Mouse (Mus musculus): ENCODE measurements around the gene Akap13. TPM values are rescaled to one million over a fixed set of nuclear protein-coding genes. Genes with fewer than 3 reads are reported as not detected.
"Not testable (repeated sequence)": the region's sequence is repeated elsewhere in the genome, so short reads cannot be mapped to it uniquely, and the experiment has no call there.

The Akap13 gene
- polyA plus RNA-seq, 1 experiment from 2014 or later = 52.9 TPM

- ATAC-seq (0 out of 2 replicates have a peak, but pooled peaks have one; percentile 5), DNase-seq (ENCODE audit: low spot score) (no peak)
- TF ChIP-seq EP300 (IDR thresholded peaks at IDR 0.05) (no peak), CTCF (IDR thresholded peaks at IDR 0.05) (no peak)
- Histone ChIP-seq H3K27ac (ENCODE audit: low read length) (no peak overlapping the region), H3K36me3 (ENCODE audit: insufficient read depth, low read length) (peaks cover 16% of the 10 kb centered on the region), H3K27me3 (replicated peaks; ENCODE audit: insufficient read depth, low read length) (no peaks in the 10 kb centered on the region), H3K4me2 (replicated peaks; ENCODE audit: low read depth, low read length) (no peak overlapping the region), H3K4me1 (ENCODE audit: insufficient read depth, low read depth, low read length) (no peaks in the 10 kb centered on the region), H3K4me3 (ENCODE audit: low read depth, low read length) (no peak overlapping the region), H3K9ac (replicated peaks; ENCODE audit: low read depth) (no peak overlapping the region), H3K9me3 (ENCODE audit: low read length) (no peaks in the 10 kb centered on the region)
- 66% methylated on average over 8 of the region's 8 CpGs for WGBS
Measured at GRCm38 (mm10) chr7:75754587-75755499, 299.5 kb downstream of the Akap13 start.

- DNase-seq (ENCODE audit: low spot score) (no peak), ATAC-seq (no peak)
- TF ChIP-seq CTCF (IDR thresholded peaks at IDR 0.05) (no peak), EP300 (IDR thresholded peaks at IDR 0.05) (no peak)
- Histone ChIP-seq H3K27me3 (replicated peaks; ENCODE audit: insufficient read depth, low read length) (no peaks in the 10 kb centered on the region), H3K9me3 (ENCODE audit: low read length) (no peaks in the 10 kb centered on the region), H3K4me3 (ENCODE audit: low read depth, low read length) (no peak overlapping the region), H3K4me1 (ENCODE audit: insufficient read depth, low read depth, low read length) (no peaks in the 10 kb centered on the region), H3K36me3 (ENCODE audit: insufficient read depth, low read length) (peaks cover 5% of the 10 kb centered on the region), H3K4me2 (replicated peaks; ENCODE audit: low read depth, low read length) (no peak overlapping the region), H3K27ac (ENCODE audit: low read length) (no peak overlapping the region), H3K9ac (replicated peaks; ENCODE audit: low read depth) (no peak overlapping the region)
- WGBS = 94% methylated on average over 8 of the region's 8 CpGs
Measured at GRCm38 (mm10) chr7:75755861-75756449, 300.6 kb downstream of the Akap13 start.

- ATAC-seq = no peak
- Histone ChIP-seq H3K4me1 (ENCODE audit: insufficient read depth, low read depth, low read length) (no peaks in the 10 kb centered on the region), H3K27me3 (replicated peaks; ENCODE audit: insufficient read depth, low read length) (no peaks in the 10 kb centered on the region), H3K4me2 (replicated peaks; ENCODE audit: low read depth, low read length) (no peak overlapping the region), H3K9me3 (ENCODE audit: low read length) (no peaks in the 10 kb centered on the region), H3K9ac (replicated peaks; ENCODE audit: low read depth) (no peak overlapping the region), H3K4me3 (ENCODE audit: low read depth, low read length) (no peak overlapping the region), H3K27ac (ENCODE audit: low read length) (no peak overlapping the region), H3K36me3 (ENCODE audit: insufficient read depth, low read length) (no peaks in the 10 kb centered on the region)
- DNase-seq (ENCODE audit: low spot score) = no peak
- TF ChIP-seq CTCF (IDR thresholded peaks at IDR 0.05) (no peak), EP300 (IDR thresholded peaks at IDR 0.05) (no peak)
- 87% methylated on average over 7 of the region's 7 CpGs for WGBS
Measured at GRCm38 (mm10) chr7:75759992-75760514, 304.7 kb downstream of the Akap13 start.

GRCm38 (mm10) chr7:75760661-75761319 lies 305.5 kb downstream of the Akap13 start:
- not testable (repeated sequence) for H3K4me3 ChIP-seq (ENCODE audit: low read depth, low read length); H3K4me2 ChIP-seq (replicated peaks; ENCODE audit: low read depth, low read length); H3K27ac ChIP-seq (ENCODE audit: low read length); H3K36me3 ChIP-seq (ENCODE audit: insufficient read depth, low read length); ATAC-seq; H3K4me1 ChIP-seq (ENCODE audit: insufficient read depth, low read depth, low read length); DNase-seq (ENCODE audit: low spot score); H3K9ac ChIP-seq (replicated peaks; ENCODE audit: low read depth); H3K27me3 ChIP-seq (replicated peaks; ENCODE audit: insufficient read depth, low read length); H3K9me3 ChIP-seq (ENCODE audit: low read length)
- 40% methylated on average over 4 of the region's 4 CpGs for WGBS

DNA sequence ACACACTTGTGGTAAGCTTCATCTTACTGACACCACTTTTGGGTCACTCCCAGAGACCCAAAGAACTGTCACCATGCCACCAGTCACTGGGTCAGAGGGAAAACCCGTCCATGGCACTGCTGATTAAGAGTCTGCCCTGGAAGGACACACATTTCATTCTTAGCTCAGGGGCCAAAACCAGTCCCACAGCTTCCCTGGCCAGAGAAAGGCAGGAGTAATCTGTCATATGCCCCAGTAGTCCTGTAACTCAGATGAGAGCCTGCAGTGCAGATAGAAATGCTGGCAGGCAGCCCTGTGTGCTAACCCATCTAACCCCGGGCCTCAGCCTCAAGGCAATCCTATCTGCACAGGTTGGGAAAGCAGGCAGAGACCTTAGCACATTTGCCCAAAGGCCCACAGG lies 306.9 kb downstream of the Akap13 start:
- not testable (repeated sequence) for H3K4me3 ChIP-seq (ENCODE audit: low read depth, low read length); DNase-seq (ENCODE audit: low spot score); H3K4me2 ChIP-seq (replicated peaks; ENCODE audit: low read depth, low read length); H3K36me3 ChIP-seq (ENCODE audit: insufficient read depth, low read length); H3K9me3 ChIP-seq (ENCODE audit: low read length); H3K27me3 ChIP-seq (replicated peaks; ENCODE audit: insufficient read depth, low read length); H3K4me1 ChIP-seq (ENCODE audit: insufficient read depth, low read depth, low read length); H3K27ac ChIP-seq (ENCODE audit: low read length); H3K9ac ChIP-seq (replicated peaks; ENCODE audit: low read depth); ATAC-seq
- 47% methylated on average over 2 of the region's 2 CpGs for WGBS

DNA sequence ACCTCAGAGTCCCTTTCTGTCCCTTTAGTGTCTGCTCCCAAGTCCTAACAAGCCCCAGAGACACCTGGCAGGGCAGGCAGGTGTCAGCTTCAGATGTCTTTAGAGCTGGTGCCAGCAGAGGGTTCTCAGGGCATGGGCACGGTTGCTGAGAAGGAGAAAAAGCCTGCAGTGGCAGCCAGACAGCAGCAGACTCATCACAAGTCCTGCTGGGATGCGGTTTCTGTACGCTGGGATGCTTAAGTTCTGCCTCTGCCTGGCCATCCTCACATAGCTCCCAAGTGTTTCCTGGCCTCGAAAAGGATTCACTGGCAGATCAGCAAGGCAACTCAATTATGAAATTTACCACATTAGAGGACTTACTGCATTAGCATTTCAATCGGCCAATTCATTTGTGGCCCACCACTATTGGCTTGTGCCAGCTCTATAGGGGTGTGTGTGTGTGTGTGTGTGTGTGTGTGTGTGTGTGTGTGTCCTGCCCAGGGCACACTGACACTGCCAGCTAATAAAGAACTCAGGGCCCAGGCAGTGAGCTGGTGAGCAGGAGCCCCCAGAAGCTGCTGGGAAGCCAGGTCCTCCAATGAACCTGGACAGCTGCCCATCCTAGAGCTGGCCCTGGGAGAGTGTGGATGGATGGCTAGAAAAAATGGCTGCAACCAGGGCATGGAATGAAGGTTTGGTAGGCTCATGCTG lies 311.9 kb downstream of the Akap13 start:
- not testable (repeated sequence) for ATAC-seq; H3K9ac ChIP-seq (replicated peaks; ENCODE audit: low read depth); H3K9me3 ChIP-seq (ENCODE audit: low read length); H3K27me3 ChIP-seq (replicated peaks; ENCODE audit: insufficient read depth, low read length); DNase-seq (ENCODE audit: low spot score); H3K4me2 ChIP-seq (replicated peaks; ENCODE audit: low read depth, low read length); H3K27ac ChIP-seq (ENCODE audit: low read length); H3K36me3 ChIP-seq (ENCODE audit: insufficient read depth, low read length); H3K4me1 ChIP-seq (ENCODE audit: insufficient read depth, low read depth, low read length); H3K4me3 ChIP-seq (ENCODE audit: low read depth, low read length)
- 67% methylated on average over 1 of the region's 5 CpGs for WGBS

Measured in lung, postnatal 0 days (tissue).